Comparison of ENCODE assay signal across 8 mouse cellular contexts in genomic region chr1:86064271-86064991, GRCm38 (mm10). TPM values are rescaled to one million over a fixed set of nuclear protein-coding genes. Genes with fewer than 3 reads are reported as not detected.
A peak's percentile ranks its signal among the peaks of the same experiment; 100 is the strongest.
DNase-seq lines count a peak whose midpoint lies in the region; ATAC-seq lines count a peak whose summit lies in the region.

Gene Psmd1, plus strand, starts transcription at chr1:86064387.

- peak within 1 kb of the TSS; percentile 99 for H3K4me3 ChIP-seq in forebrain, embryonic 14.5 days (ENCODE audit: low read depth, low read length)
- H3K4me3 ChIP-seq in neural tube, embryonic 15.5 days (replicated peaks) = peak within 1 kb of the TSS; percentile 84

- intact Hi-C loops in heart, postnatal 14 days (cut with DNase I) = loop anchor here (5.0 kb wide), 1 partner anchor 78 kb away; no protein-coding TSS in a partner anchor

- H3K9ac ChIP-seq in forebrain, embryonic 14.5 days (ENCODE audit: low read length) = peak within 1 kb of the TSS; percentile 96
- peak within 1 kb of the TSS; percentile 72 for H3K9ac ChIP-seq in neural tube, embryonic 15.5 days (replicated peaks)

- H3K9me3 ChIP-seq in forebrain, embryonic 14.5 days (replicated peaks; ENCODE audit: control insufficient read depth, low read length) = no peaks in the 10 kb centered on the region
- 0 out of 2 replicates have a peak, but pooled peaks cover 2% of the 10 kb centered on the region for H3K9me3 ChIP-seq in neural tube, embryonic 15.5 days (replicated peaks)

- no peaks in the 10 kb centered on the region for H3K36me3 ChIP-seq in forebrain, embryonic 14.5 days (ENCODE audit: control insufficient read depth, insufficient read depth, low read length)
- no peaks in the 10 kb centered on the region for H3K36me3 ChIP-seq in neural tube, embryonic 15.5 days

- peak; percentile 96 for ATAC-seq in forebrain, embryonic 14.5 days
- peak; percentile 93 for ATAC-seq in neural tube, embryonic 15.5 days (ENCODE audit: low FRiP score)

- H3K27ac ChIP-seq in forebrain, embryonic 14.5 days (ENCODE audit: low read depth, low read length) = peak within 1 kb of the TSS; percentile 78
- H3K27ac ChIP-seq in neural tube, embryonic 15.5 days (replicated peaks) = peak within 1 kb of the TSS; percentile 82

- peaks cover 10% of the 10 kb centered on the region for H3K4me1 ChIP-seq in forebrain, embryonic 14.5 days (ENCODE audit: control insufficient read depth, insufficient read depth, low read length)
- H3K4me1 ChIP-seq in neural tube, embryonic 15.5 days = peaks cover 19% of the 10 kb centered on the region

- H3K27me3 ChIP-seq in forebrain, embryonic 14.5 days (replicated peaks; ENCODE audit: control insufficient read depth, insufficient read depth, low read length) = no peaks in the 10 kb centered on the region
- no peaks in the 10 kb centered on the region for H3K27me3 ChIP-seq in neural tube, embryonic 15.5 days (replicated peaks)

- DNase-seq in ES-CJ7 (ENCODE audit: low read depth, low spot score) = peak; percentile 98
- DNase-seq in cerebellum, adult 11 months = peak; percentile 82
- DNase-seq in forebrain, embryonic 14.5 days (ENCODE audit: low spot score) = peak; percentile 97
- peak; percentile 88 to 92 for DNase-seq in heart, postnatal 14 days
- DNase-seq in layer of hippocampus, adult 11-12 months (ENCODE audit: low spot score) = peak; percentile 90
- peak; percentile 88 to 91 for DNase-seq in lung, adult 18-20 months
- peak; percentile 90 for DNase-seq in testis, postnatal 14 days (ENCODE audit: low spot score)

- under 1% methylated on average over 41 of the region's 47 CpGs for WGBS in forebrain, embryonic 14.5 days
- WGBS in neural tube, embryonic 15.5 days = under 1% methylated on average over 47 of the region's 47 CpGs

- peak within 1 kb of the TSS; percentile 91 for H3K4me2 ChIP-seq in forebrain, embryonic 14.5 days (ENCODE audit: low read length)
- peak within 1 kb of the TSS; percentile 83 for H3K4me2 ChIP-seq in neural tube, embryonic 15.5 days

RNA-seq across cellular contexts. Expression of gene Psmd1, which starts in this region (rescaled TPM):
- polyA plus RNA-seq in forebrain, embryonic 14.5 days (2014; fragmentation: Nextera tagmentation; extraction: Ambion mirVana) = 186 and 198 TPM in 2 replicates
- total RNA-seq in heart, postnatal 14 days (2021) = 100 to 1,000 TPM in 1 of 2 experiments, 10 to 100 TPM in 1; 98.5 to 105 TPM
- polyA plus RNA-seq in neural tube, embryonic 15.5 days (2015; fragmentation: Nextera tagmentation; extraction: Ambion mirVana) = 180 and 184 TPM in 2 replicates

Comparison
In these comparisons a context has a peak if more than half of its experiments do, and no peak if none do; other contexts are left out.
1. Peak in every context shown above with its lines: DNase-seq, ATAC-seq, H3K4me3 ChIP-seq and H3K27ac ChIP-seq.